20 mouse cellular contexts compared by ENCODE assay signal in genomic region chr11:62660885-62661284, GRCm38 (mm10).
"Had no signal": no experiment of that assay in that cellular context is flagged by ENCODE, and none has a peak within 500 bp of the region (broad histone marks: within the 10 kb centered on the region; RNA-seq: fewer than 3 reads in every experiment).

No protein-coding gene starts in this region.

- H3K27ac ChIP-seq: liver, embryonic 15.5 days; macrophage; midbrain, embryonic 10.5 days; midbrain, embryonic 12.5 days; neural tube, embryonic 13.5 days; neural tube, embryonic 15.5 days; stomach, embryonic 15.5 days; stomach, postnatal 0 days had no signal

- H3K4me1 ChIP-seq: midbrain, embryonic 12.5 days; neural tube, embryonic 13.5 days; stomach, embryonic 15.5 days had no signal

- H3K27me3 ChIP-seq: liver, embryonic 15.5 days; midbrain, embryonic 12.5 days; neural tube, embryonic 13.5 days; neural tube, embryonic 15.5 days; stomach, embryonic 15.5 days had no signal

- H3K9me3 ChIP-seq: liver, embryonic 15.5 days; midbrain, embryonic 10.5 days; midbrain, embryonic 12.5 days; neural tube, embryonic 13.5 days; neural tube, embryonic 15.5 days; stomach, embryonic 15.5 days had no signal

- ATAC-seq: liver, postnatal 0 days; midbrain, embryonic 16.5 days had no signal

- H3K36me3 ChIP-seq: neural tube, embryonic 15.5 days; stomach, embryonic 15.5 days had no signal

- H3K4me3 ChIP-seq: liver, embryonic 15.5 days; midbrain, embryonic 10.5 days; midbrain, embryonic 12.5 days; myocyte; neural tube, embryonic 13.5 days; neural tube, embryonic 15.5 days; stomach, embryonic 15.5 days had no signal

- DNase-seq: liver, postnatal 0 days; lung, embryonic 14.5 days; lung, postnatal 14 days; lung, postnatal 36 days; midbrain, embryonic 14.5 days; retina, postnatal 1 day; right cerebral cortex, postnatal 14 days; thymus, adult 2 months; thymus, postnatal 14 days; thymus, postnatal 36 days had no signal

- H3K4me2 ChIP-seq: liver, embryonic 15.5 days; lung, embryonic 14.5 days; midbrain, embryonic 12.5 days; neural tube, embryonic 13.5 days; neural tube, embryonic 15.5 days; stomach, embryonic 15.5 days had no signal

- H3K9ac ChIP-seq: liver, embryonic 15.5 days; liver, postnatal 0 days; lung, embryonic 14.5 days; midbrain, embryonic 12.5 days; neural tube, embryonic 13.5 days; neural tube, embryonic 15.5 days; stomach, embryonic 15.5 days had no signal
